Mouse (Mus musculus) common myeloid progenitor, adult 5-6 weeks (primary cell): ENCODE measurements around the gene Vcpkmt. TPM values are rescaled to one million over a fixed set of nuclear protein-coding genes. Genes with fewer than 3 reads are reported as not detected.
"Not testable (repeated sequence)": the region's sequence is repeated elsewhere in the genome, so short reads cannot be mapped to it uniquely, and the experiment has no call there.

ENCODE experiments used
- ATAC-seq: replicated peaks from 2 replicates; pipeline ENCODE4 v1.8.0; 2016; ENCODE audit warnings: low read depth, mild to moderate bottlenecking, moderate TSS enrichment, inconsistent platforms; ENCODE audit not compliant: poor library complexity, severe bottlenecking
- total RNA-seq: library from RNA; stranded (forward); fragments of 200-1000, 187-1606 nt; gene quantifications from 2 replicates; pipeline ENCODE4 v1.2.3, GENCODE M21; 2017

Gene Vcpkmt
- total RNA-seq = 13.5 and 16.6 TPM in 2 replicates

DNA sequence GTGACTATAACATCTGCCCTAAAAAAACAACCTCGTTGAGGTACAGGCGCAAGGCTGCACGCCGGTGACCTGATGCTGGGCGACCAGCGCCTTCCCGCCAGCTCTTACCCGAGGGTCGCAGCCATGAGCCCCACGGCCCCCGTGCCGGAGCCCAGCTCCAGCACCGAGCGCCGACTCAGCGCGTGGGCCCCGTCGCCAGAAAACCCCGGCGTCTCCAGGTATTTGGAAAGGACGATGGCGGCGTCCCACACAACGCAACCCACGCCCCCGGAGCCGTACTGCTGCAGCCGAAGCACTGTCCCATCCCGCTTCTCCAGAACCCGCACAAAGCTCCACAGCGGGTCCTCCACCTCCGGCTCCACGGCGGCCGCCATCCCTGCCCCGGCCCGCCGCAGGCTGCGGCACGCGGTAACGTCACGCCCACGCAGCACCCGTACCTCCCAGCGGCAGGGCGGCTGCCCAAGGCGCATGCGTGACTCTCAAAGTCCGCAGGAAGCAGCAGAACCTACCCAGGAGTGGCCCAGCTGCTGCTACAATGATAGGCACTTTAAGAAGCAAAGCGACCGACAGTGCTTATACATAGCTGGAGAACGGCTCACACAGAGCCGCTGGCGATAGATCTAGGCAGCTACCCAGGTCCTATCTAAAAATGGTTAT is at the start of gene Vcpkmt:
TSS of gene Vcpkmt (minus strand) at position 416 of the 657 bp plus-strand sequence.
- peak; percentile 97 for ATAC-seq

GRCm38 (mm10) chr12:69618590-69618989 is 35.8 kb upstream of the Vcpkmt start:
- not testable (repeated sequence) for ATAC-seq

DNA sequence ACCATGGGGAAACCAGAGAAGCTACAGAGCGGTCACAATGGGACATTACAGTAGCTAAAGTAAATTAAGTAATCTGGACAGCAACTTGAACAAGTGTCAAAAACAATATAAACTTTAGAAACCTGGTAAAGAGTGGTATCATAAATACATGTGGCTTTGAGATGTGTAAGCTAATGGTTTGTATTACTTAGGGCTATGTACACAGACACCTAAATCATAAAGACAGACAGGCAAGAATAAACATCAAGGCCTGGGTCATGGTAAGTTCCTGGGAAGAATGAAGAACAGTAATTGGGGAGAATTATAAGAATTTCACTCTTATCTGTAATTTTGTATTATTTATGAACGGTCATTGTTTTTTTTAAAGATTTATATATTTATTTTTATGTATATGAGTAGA is 21.5 kb upstream of the Vcpkmt start:
- ATAC-seq = no peak

- ATAC-seq = no peak
Observed at GRCm38 (mm10) chr12:69597446-69597845, 14.6 kb upstream of the Vcpkmt start.

DNA sequence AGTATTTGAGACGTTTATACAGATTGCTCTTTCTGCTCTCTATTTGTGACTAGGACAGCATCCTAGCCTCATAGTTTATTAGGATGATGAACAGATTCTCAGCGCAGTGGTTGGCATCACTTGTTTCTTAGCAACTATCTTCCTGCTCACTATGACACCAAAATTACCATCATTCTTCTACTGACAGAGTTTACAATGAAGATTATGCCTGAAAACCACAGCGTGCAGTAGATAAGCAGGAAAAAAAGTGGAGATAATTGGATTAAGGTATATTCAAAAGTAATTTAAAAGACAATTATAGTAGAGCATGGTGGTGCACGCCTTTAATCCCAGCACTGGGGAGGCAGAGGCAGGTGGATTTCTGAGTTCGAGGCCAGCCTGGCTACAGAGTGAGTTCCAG is 10.3 kb upstream of the Vcpkmt start:
- 0 out of 2 replicates have a peak, but pooled peaks have one; percentile 15 for ATAC-seq

DNA sequence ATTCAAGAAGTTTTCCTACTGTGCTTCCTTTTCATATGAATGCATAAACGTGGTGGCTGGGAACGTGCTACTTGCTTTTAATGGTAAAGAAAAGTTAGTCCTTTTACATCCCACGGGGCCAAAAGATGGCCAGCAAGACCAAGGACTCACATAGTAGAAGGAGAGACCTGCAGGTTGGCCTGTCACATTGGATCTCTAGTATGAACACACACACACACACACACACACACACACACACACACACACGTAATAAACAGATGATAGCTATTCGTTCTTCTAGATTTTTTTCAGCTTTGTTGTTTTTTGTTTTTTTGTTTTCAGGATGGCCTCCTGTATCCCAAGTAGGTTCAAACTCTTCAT is 422 bp upstream of the Vcpkmt start:
- no peak for ATAC-seq

GRCm38 (mm10) chr12:69582216-69582612 is 614 bp downstream of the Vcpkmt start:
- ATAC-seq = no peak

GRCm38 (mm10) chr12:69579623-69580022 is 3.2 kb downstream of the Vcpkmt start:
- 0 out of 2 replicates have a peak, but pooled peaks have one; percentile 19 for ATAC-seq

GRCm38 (mm10) chr12:69576120-69576627 is 6.7 kb downstream of the Vcpkmt start:
- ATAC-seq = no peak

- ATAC-seq = peak; percentile 79
Observed at GRCm38 (mm10) chr12:69573916-69574881, 8.6 kb downstream of the Vcpkmt start.

DNA sequence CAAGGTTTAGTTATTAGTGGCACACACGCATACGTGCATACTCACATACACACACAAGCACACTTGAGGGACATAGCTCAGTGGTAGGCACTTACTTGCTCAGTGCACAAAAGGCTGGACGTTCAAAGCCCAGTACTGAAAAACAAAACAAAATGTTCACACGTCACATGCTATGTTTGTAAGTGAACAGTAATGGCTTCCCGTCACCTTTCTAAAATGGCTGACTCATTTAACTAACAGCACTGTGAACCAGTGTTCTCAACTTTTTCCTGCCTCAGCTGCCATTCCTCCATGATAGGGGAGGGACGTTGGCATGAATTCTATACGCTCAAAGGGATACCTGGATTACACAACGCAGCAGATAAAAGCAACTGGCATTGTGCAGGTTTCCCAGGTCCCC is 9.6 kb downstream of the Vcpkmt start:
- ATAC-seq = no peak

- ATAC-seq = no peak
Observed at GRCm38 (mm10) chr12:69569926-69570325, 12.9 kb downstream of the Vcpkmt start.

- ATAC-seq = no peak
Observed at GRCm38 (mm10) chr12:69568266-69568665, 14.6 kb downstream of the Vcpkmt start.

DNA sequence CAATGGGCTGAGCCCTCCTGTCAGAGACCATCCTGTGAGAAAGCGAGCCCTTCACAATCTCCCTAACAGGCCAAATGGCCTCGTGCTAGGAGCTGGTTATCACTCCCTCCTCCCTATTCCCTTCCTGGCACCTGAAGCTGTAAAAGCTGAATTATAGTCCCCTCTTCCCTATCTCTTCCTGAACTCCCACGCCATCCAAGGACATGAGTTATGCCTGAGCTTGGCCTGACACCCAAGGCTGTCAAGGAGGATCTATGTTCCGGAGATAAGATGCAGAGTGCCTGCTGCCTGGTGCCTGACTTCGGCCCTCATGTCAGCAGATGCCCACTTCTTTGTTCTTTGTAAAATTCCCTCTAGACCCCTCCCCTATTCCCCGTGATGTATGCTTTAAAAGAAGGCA is 21.8 kb downstream of the Vcpkmt start:
- ATAC-seq = not testable (repeated sequence)

- ATAC-seq = no peak
Observed at GRCm38 (mm10) chr12:69556221-69556861, 26.5 kb downstream of the Vcpkmt start.

DNA sequence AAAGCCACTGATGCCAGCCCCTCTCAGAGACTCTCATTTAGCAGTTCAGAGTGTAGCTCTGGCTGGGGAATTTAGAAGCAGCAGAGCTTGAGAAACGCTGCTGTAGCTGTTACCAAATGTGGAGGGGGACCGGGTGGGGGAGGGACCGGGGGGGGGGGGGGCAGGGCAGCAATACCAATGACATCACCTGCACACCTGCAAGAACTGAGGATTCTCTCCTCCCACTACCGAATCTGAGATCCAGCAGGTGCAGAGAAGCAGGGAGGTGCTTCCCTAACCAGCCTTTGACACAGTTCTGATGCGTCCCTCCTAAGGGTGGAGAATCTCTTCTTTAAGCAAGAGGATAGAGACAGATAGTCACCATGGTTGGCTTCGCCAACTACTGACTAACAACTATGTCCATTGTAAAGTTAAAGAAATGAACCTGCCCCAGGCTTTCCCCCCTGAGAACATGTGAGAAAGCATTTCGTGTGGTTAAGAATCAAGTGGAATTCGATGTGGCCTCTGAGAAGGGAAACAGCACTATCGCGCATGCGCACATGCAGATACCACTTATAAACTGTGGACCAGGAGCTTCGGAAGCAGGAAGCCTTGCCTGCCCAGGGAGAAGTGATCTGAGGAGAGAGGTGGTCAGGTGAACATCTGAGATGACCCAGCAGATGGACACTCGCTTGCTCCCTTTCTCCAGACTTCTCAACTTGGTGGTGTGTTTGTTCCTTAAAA is 37.2 kb downstream of the Vcpkmt start:
- ATAC-seq = no peak

- no peak for ATAC-seq
Observed at GRCm38 (mm10) chr12:69544994-69545393, 37.8 kb downstream of the Vcpkmt start.

DNA sequence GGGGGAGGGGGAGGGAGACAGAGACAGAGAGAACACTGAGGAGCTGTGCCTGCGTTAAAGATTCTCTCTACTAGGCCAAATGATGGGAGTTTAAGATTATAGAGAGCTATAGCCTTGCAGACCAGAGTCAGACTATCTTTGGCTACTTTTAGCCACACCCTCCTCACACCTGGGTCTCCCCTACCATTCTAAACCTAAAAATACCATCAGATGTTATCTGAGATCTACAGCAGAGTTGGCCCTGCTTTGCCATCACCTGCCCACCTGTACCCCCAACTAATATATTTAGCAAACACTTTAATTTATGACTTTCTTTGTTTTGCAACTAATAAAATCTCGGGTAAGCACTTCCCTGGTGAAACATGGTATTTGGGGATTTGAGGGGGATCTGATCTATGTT is 38.3 kb downstream of the Vcpkmt start:
- ATAC-seq = no peak

- no peak for ATAC-seq
Observed at GRCm38 (mm10) chr12:69542376-69542775, 40.5 kb downstream of the Vcpkmt start.

- ATAC-seq = peak; percentile 43
Observed at GRCm38 (mm10) chr12:69541663-69542062, 41.2 kb downstream of the Vcpkmt start.
